Comparison of ENCODE assay signal across 30 mouse cellular contexts in genomic region chr4:53101306-53101705, GRCm38 (mm10). TPM values are rescaled to one million over a fixed set of nuclear protein-coding genes. Genes with fewer than 3 reads are reported as not detected.
DNase-seq lines count a peak whose midpoint lies in the region; ATAC-seq and TF ChIP-seq lines count a peak whose summit lies in the region.
"Had no signal": no experiment of that assay in that cellular context is flagged by ENCODE, and none has a peak within 500 bp of the region (broad histone marks: within the 10 kb centered on the region; RNA-seq: fewer than 3 reads in every experiment).

No protein-coding gene starts in this region.

- WGBS in heart, adult 2 months: 56% methylated on average over 5 of the region's 5 CpGs
- WGBS in heart, embryonic 12.5 days: 74% methylated on average over 5 of the region's 5 CpGs
- 76% methylated on average over 5 of the region's 5 CpGs for WGBS in hindbrain, embryonic 16.5 days
- 87% methylated on average over 5 of the region's 5 CpGs for WGBS in hindbrain, postnatal 0 days
- 74% methylated on average over 5 of the region's 5 CpGs for WGBS in embryonic facial prominence, embryonic 13.5 days

- H3K27me3 ChIP-seq in heart, adult 2 months (ENCODE audit: control insufficient read depth, insufficient read depth, low read length): no peaks in the 10 kb centered on the region
- no peaks in the 10 kb centered on the region for H3K27me3 ChIP-seq in heart, embryonic 12.5 days (replicated peaks)
- H3K27me3 ChIP-seq in hindbrain, embryonic 16.5 days (replicated peaks; ENCODE audit: control insufficient read depth, insufficient read depth, low read length): no peaks in the 10 kb centered on the region
- no peaks in the 10 kb centered on the region for H3K27me3 ChIP-seq in hindbrain, postnatal 0 days (ENCODE audit: insufficient read depth, low read length)
- no peaks in the 10 kb centered on the region for H3K27me3 ChIP-seq in embryonic facial prominence, embryonic 13.5 days
- H3K27me3 ChIP-seq: forebrain, embryonic 13.5 days; kidney, embryonic 15.5 days; liver, embryonic 13.5 days; megakaryocyte, embryonic 14.5 days had no signal

- peak overlapping the region; percentile 71 for H3K27ac ChIP-seq in heart, adult 2 months
- no peak overlapping the region for H3K27ac ChIP-seq in heart, embryonic 12.5 days (ENCODE audit: poor library complexity, severe bottlenecking)
- peak overlapping the region; percentile 8; the same call in 1 of the 2 replicates for H3K27ac ChIP-seq in hindbrain, embryonic 16.5 days (ENCODE audit: low read depth, low read length)
- no peak overlapping the region for H3K27ac ChIP-seq in hindbrain, postnatal 0 days
- peak overlapping the region; percentile 92 for H3K27ac ChIP-seq in brown adipose tissue, adult 24 weeks (replicated peaks; ENCODE audit: low read depth, low read length)
- H3K27ac ChIP-seq in embryonic facial prominence, embryonic 13.5 days: 0 out of 2 replicates have a peak overlapping the region, but pooled peaks have one; percentile 7
- H3K27ac ChIP-seq: forebrain, embryonic 13.5 days; liver, embryonic 13.5 days had no signal

- no peaks in the 10 kb centered on the region for H3K9me3 ChIP-seq in heart, embryonic 12.5 days (replicated peaks)
- no peaks in the 10 kb centered on the region for H3K9me3 ChIP-seq in hindbrain, embryonic 16.5 days (ENCODE audit: control insufficient read depth, low read length)
- no peaks in the 10 kb centered on the region for H3K9me3 ChIP-seq in hindbrain, postnatal 0 days (ENCODE audit: low read length)
- no peaks in the 10 kb centered on the region for H3K9me3 ChIP-seq in embryonic facial prominence, embryonic 13.5 days
- H3K9me3 ChIP-seq: forebrain, embryonic 13.5 days; kidney, embryonic 15.5 days; liver, embryonic 13.5 days; megakaryocyte, embryonic 14.5 days had no signal

- DNase-seq in heart, adult 2 months: no peak
- DNase-seq in hindbrain, postnatal 0 days (ENCODE audit: low spot score): no peak
- no peak for DNase-seq in liver
- DNase-seq: adrenal gland, postnatal 14 days; cerebellum, adult 11-12 months; cerebellum, adult 9-11 months; gastrocnemius, postnatal 25 days; heart, adult 18-20 months; heart, postnatal 14 days; kidney, adult 11 months; kidney, postnatal 36 days; layer of hippocampus, postnatal 36 days; left cerebral cortex, postnatal 4 days; liver, embryonic 13.5 days; lung, adult 18-20 months; lung, postnatal 4 days; midbrain, embryonic 14.5 days; retina, postnatal 1 day; right cerebral cortex, postnatal 14 days; thymus, postnatal 4 days had no signal

- TF ChIP-seq CTCF in heart, adult 2 months (IDR thresholded peaks at IDR 0.05): no peak
- no peak for TF ChIP-seq CTCF in hindbrain, postnatal 0 days (IDR thresholded peaks at IDR 0.05; ENCODE audit: low read depth)

- no peak for TF ChIP-seq EP300 in heart, adult 2 months (IDR thresholded peaks at IDR 0.05; ENCODE audit: insufficient read depth, low read depth, low read length)

- H3K9ac ChIP-seq in heart, adult 2 months (ENCODE audit: low read depth, low read length): no peak overlapping the region
- no peak overlapping the region for H3K9ac ChIP-seq in heart, embryonic 12.5 days
- no peak overlapping the region for H3K9ac ChIP-seq in hindbrain, embryonic 16.5 days (ENCODE audit: low read depth, low read length)
- H3K9ac ChIP-seq in hindbrain, postnatal 0 days (replicated peaks; ENCODE audit: low read length): no peak overlapping the region
- H3K9ac ChIP-seq in embryonic facial prominence, embryonic 13.5 days: no peak overlapping the region
- H3K9ac ChIP-seq: forebrain, embryonic 13.5 days; kidney, embryonic 15.5 days; liver, embryonic 13.5 days had no signal

- peaks cover 9% of the 10 kb centered on the region for H3K4me1 ChIP-seq in heart, adult 2 months (ENCODE audit: control insufficient read depth, insufficient read depth, low read length)
- peaks cover 6% of the 10 kb centered on the region for H3K4me1 ChIP-seq in heart, embryonic 12.5 days (replicated peaks)
- H3K4me1 ChIP-seq in hindbrain, embryonic 16.5 days (ENCODE audit: control insufficient read depth, insufficient read depth, low read depth, low read length): no peaks in the 10 kb centered on the region
- no peaks in the 10 kb centered on the region for H3K4me1 ChIP-seq in hindbrain, postnatal 0 days (ENCODE audit: insufficient read depth, low read length)
- H3K4me1 ChIP-seq in brown adipose tissue, adult 24 weeks (ENCODE audit: control insufficient read depth, insufficient read depth, insufficient read length, low read length): peaks cover 9% of the 10 kb centered on the region
- H3K4me1 ChIP-seq in embryonic facial prominence, embryonic 13.5 days: peaks cover 5% of the 10 kb centered on the region; the same call in 1 of the 2 replicates
- H3K4me1 ChIP-seq: forebrain, embryonic 13.5 days; kidney, embryonic 15.5 days; liver, embryonic 13.5 days; megakaryocyte, embryonic 14.5 days had no signal

- no peak overlapping the region for H3K4me2 ChIP-seq in heart, embryonic 12.5 days
- no peak overlapping the region for H3K4me2 ChIP-seq in hindbrain, embryonic 16.5 days (ENCODE audit: low read length)
- H3K4me2 ChIP-seq in hindbrain, postnatal 0 days (ENCODE audit: low read depth, low read length): no peak overlapping the region
- no peak overlapping the region for H3K4me2 ChIP-seq in embryonic facial prominence, embryonic 13.5 days
- H3K4me2 ChIP-seq: forebrain, embryonic 13.5 days; kidney, embryonic 15.5 days; liver, embryonic 13.5 days had no signal

- H3K36me3 ChIP-seq in heart, adult 2 months (ENCODE audit: control insufficient read depth, insufficient read depth, low read length): peaks cover 21% of the 10 kb centered on the region
- H3K36me3 ChIP-seq in heart, embryonic 12.5 days: no peaks in the 10 kb centered on the region
- no peaks in the 10 kb centered on the region for H3K36me3 ChIP-seq in hindbrain, embryonic 16.5 days (ENCODE audit: control insufficient read depth, insufficient read depth, low read length)
- H3K36me3 ChIP-seq in hindbrain, postnatal 0 days (ENCODE audit: insufficient read depth, low read length): no peaks in the 10 kb centered on the region; the same call in 1 of the 2 replicates
- no peaks in the 10 kb centered on the region for H3K36me3 ChIP-seq in embryonic facial prominence, embryonic 13.5 days
- H3K36me3 ChIP-seq: kidney, embryonic 15.5 days had no signal

- no peak overlapping the region for H3K4me3 ChIP-seq in heart, adult 2 months
- H3K4me3 ChIP-seq in heart, embryonic 12.5 days: no peak overlapping the region
- H3K4me3 ChIP-seq in hindbrain, embryonic 16.5 days (ENCODE audit: low read length): no peak overlapping the region
- H3K4me3 ChIP-seq in hindbrain, postnatal 0 days (ENCODE audit: low read length): no peak overlapping the region
- no peak overlapping the region for H3K4me3 ChIP-seq in brown adipose tissue, adult 24 weeks (ENCODE audit: insufficient read depth, low read depth, low read length)
- H3K4me3 ChIP-seq in embryonic facial prominence, embryonic 13.5 days: no peak overlapping the region
- H3K4me3 ChIP-seq: forebrain, embryonic 13.5 days; kidney, embryonic 15.5 days; liver, embryonic 13.5 days; megakaryocyte, embryonic 14.5 days had no signal

- H3K79me2 ChIP-seq in heart, adult 2 months (replicated peaks; ENCODE audit: control insufficient read depth, insufficient read depth, low read length): no peaks in the 10 kb centered on the region

- no peak for TF ChIP-seq POLR2A in heart, adult 2 months (IDR thresholded peaks at IDR 0.05; ENCODE audit: insufficient read depth, low read depth, low read length)

- intact Hi-C loops in heart, adult 2 months (cut with DNase I): loop anchor here (2.0 kb wide), 1 partner anchor 23 kb away; no protein-coding TSS in a partner anchor

- ATAC-seq in heart, embryonic 12.5 days (ENCODE audit: insufficient number of reproducible peaks, low FRiP score): no peak
- no peak for ATAC-seq in hindbrain, embryonic 16.5 days
- ATAC-seq in hindbrain, postnatal 0 days: no peak
- ATAC-seq in embryonic facial prominence, embryonic 13.5 days (ENCODE audit: insufficient number of reproducible peaks, insufficient read depth, low FRiP score, low TSS enrichment, low read depth): no peak
- ATAC-seq: CD4-positive, CD25-positive, alpha-beta regulatory T cell, adult 4 months; forebrain, embryonic 13.5 days; inflammation-experienced regulatory T-cells, adult 6 months; lung, postnatal 0 days had no signal

RNA-seq across cellular contexts. Expression of gene Abca1, which starts 58.4 kb away (rescaled TPM):
- total RNA-seq in heart, adult 2 months (2021): 10 to 100 TPM; 13.1 to 23.5 TPM
- polyA plus RNA-seq in heart, adult 2 months (2012; rRNA removed): 4.2 and 8.4 TPM in 2 replicates
- polyA plus RNA-seq in heart, embryonic 12.5 days (2016; fragmentation: Nextera tagmentation; extraction: Ambion mirVana): 3.8 and 4.0 TPM in 2 replicates
- 9.4 and 10.0 TPM in 2 replicates for polyA plus RNA-seq in hindbrain, embryonic 16.5 days (2015; fragmentation: Nextera tagmentation; extraction: Ambion mirVana)
- 43.5 and 49.5 TPM in 2 replicates for total RNA-seq in hindbrain, postnatal 0 days (2014; rRNA removed)
- 8.8 TPM in 2 replicates for polyA plus RNA-seq in hindbrain, postnatal 0 days (2015; fragmentation: Nextera tagmentation; extraction: Ambion mirVana)
- 21.5 and 22.3 TPM in 2 replicates for polyA plus RNA-seq in brown adipose tissue, adult 24 weeks (2012; ENCODE audit: insufficient read depth, insufficient read length, missing spikeins)
- polyA plus RNA-seq in embryonic facial prominence, embryonic 13.5 days (2015; fragmentation: Nextera tagmentation; extraction: Ambion mirVana): 7.2 and 8.7 TPM in 2 replicates

Comparison
In these comparisons a context has a peak if more than half of its experiments do, and no peak if none do; other contexts are left out.
1. H3K27ac ChIP-seq: peak in heart, adult 2 months (single experiment), hindbrain, embryonic 16.5 days (single experiment), brown adipose tissue, adult 24 weeks (single experiment) and embryonic facial prominence, embryonic 13.5 days (single experiment); none in heart, embryonic 12.5 days (single experiment) and hindbrain, postnatal 0 days (single experiment).